In genomic region chr11:120387157-120387556, GRCm38 (mm10) we compare ENCODE assay signal across 15 mouse cellular contexts. TPM values are rescaled to one million over a fixed set of nuclear protein-coding genes. Genes with fewer than 3 reads are reported as not detected.
DNase-seq lines count a peak whose midpoint lies in the region; ATAC-seq lines count a peak whose summit lies in the region.
"Had no signal": no experiment of that assay in that cellular context is flagged by ENCODE, and none has a peak within 500 bp of the region (broad histone marks: within the 10 kb centered on the region; RNA-seq: fewer than 3 reads in every experiment).

No protein-coding gene starts in this region.

- H3K27ac ChIP-seq in heart, embryonic 13.5 days (replicated peaks) = peak overlapping the region; percentile 98
- H3K27ac ChIP-seq: hindbrain, embryonic 10.5 days had no signal

- intact Hi-C loops in heart, postnatal 36 days (cut with DNase I) = no loop called here

- peaks cover 63% of the 10 kb centered on the region for H3K4me1 ChIP-seq in heart, embryonic 13.5 days
- H3K4me1 ChIP-seq: hindbrain, embryonic 10.5 days had no signal

- 0 out of 2 replicates have a peak overlapping the region, but pooled peaks have one; percentile 3 for H3K4me2 ChIP-seq in heart, embryonic 13.5 days

- H3K27me3 ChIP-seq in heart, embryonic 13.5 days (replicated peaks) = no peaks in the 10 kb centered on the region
- H3K27me3 ChIP-seq: megakaryocyte, embryonic 14.5 days had no signal

- DNase-seq in heart, adult 11 months = peak; percentile 89
- DNase-seq in heart, postnatal 36 days = no peak
- peak; percentile 37 for DNase-seq in 416B (ENCODE audit: low read depth)
- DNase-seq in adipocyte (ENCODE audit: low spot score) = peak; percentile 57
- DNase-seq in embryo, embryonic 10.5 days (ENCODE audit: low spot score) = no peak
- DNase-seq in cerebellum, adult 9-10 months = no peak
- DNase-seq: cerebellum, adult 18-20 months; kidney, adult 2 months; lung, adult 18-20 months; thymus, adult 2 months had no signal

- H3K36me3 ChIP-seq in heart, embryonic 13.5 days = peaks cover 81% of the 10 kb centered on the region

- H3K9ac ChIP-seq in heart, embryonic 13.5 days = peak overlapping the region; percentile 61

- WGBS in heart, embryonic 13.5 days = 39% methylated on average over 2 of the region's 2 CpGs

- no peak for ATAC-seq in heart, embryonic 13.5 days (ENCODE audit: extremely low read depth, insufficient number of reproducible peaks, low FRiP score, low TSS enrichment)
- no peak for ATAC-seq in cerebellum, adult (ENCODE audit: insufficient number of reproducible peaks, low FRiP score, low TSS enrichment)

- H3K9me3 ChIP-seq in heart, embryonic 13.5 days = no peaks in the 10 kb centered on the region
- H3K9me3 ChIP-seq: hindbrain, embryonic 10.5 days; megakaryocyte, embryonic 14.5 days had no signal

- H3K4me3 ChIP-seq in heart, embryonic 13.5 days = no peak overlapping the region
- H3K4me3 ChIP-seq: hindbrain, embryonic 10.5 days; megakaryocyte, embryonic 14.5 days had no signal

RNA-seq across cellular contexts. Expression of gene Faap100, which starts 8.6 kb away (rescaled TPM):
- total RNA-seq in heart, postnatal 36 days (2021) = 10 to 100 TPM; 13.8 to 15.4 TPM
- 29.1 and 33.5 TPM in 2 replicates for polyA plus RNA-seq in heart, embryonic 13.5 days (2015; fragmentation: Nextera tagmentation; extraction: Ambion mirVana)

RNA-seq across cellular contexts. Expression of gene Fscn2, which starts 25.8 kb away (rescaled TPM):
- not detected for total RNA-seq in heart, postnatal 36 days (2021)
- 0.31 and 0.50 TPM in 2 replicates for polyA plus RNA-seq in heart, embryonic 13.5 days (2015; fragmentation: Nextera tagmentation; extraction: Ambion mirVana)
- polyA plus RNA-seq: spleen, adult 2 months had no signal

RNA-seq across cellular contexts. Expression of gene Actg1, which starts 38.8 kb away (rescaled TPM):
- total RNA-seq in heart, postnatal 36 days (2021) = 100 to 1,000 TPM; 218 to 338 TPM
- polyA plus RNA-seq in heart, embryonic 13.5 days (2015; fragmentation: Nextera tagmentation; extraction: Ambion mirVana) = 1,234 and 1,290 TPM in 2 replicates

RNA-seq across cellular contexts. Expression of gene Nploc4, which starts 50.4 kb away (rescaled TPM):
- 10 to 100 TPM; 60.4 to 62.2 TPM for total RNA-seq in heart, postnatal 36 days (2021)
- polyA plus RNA-seq in heart, embryonic 13.5 days (2015; fragmentation: Nextera tagmentation; extraction: Ambion mirVana) = 28.2 and 28.3 TPM in 2 replicates

RNA-seq across cellular contexts. Expression of gene Tspan10, which starts 55.3 kb away (rescaled TPM):
- total RNA-seq in heart, postnatal 36 days (2021) = 1 to 10 TPM in 1 of 2 experiments, under 1 TPM in 1; 0.35 to 1.2 TPM
- polyA plus RNA-seq in heart, embryonic 13.5 days (2015; fragmentation: Nextera tagmentation; extraction: Ambion mirVana) = not detected in 2 replicates

Comparison
In these comparisons a context has a peak if more than half of its experiments do, and no peak if none do; other contexts are left out.
1. DNase-seq: peak in heart, adult 11 months (single experiment), 416B (single experiment) and adipocyte (single experiment); none in heart, postnatal 36 days (0 of 2), embryo, embryonic 10.5 days (single experiment) and cerebellum, adult 9-10 months (single experiment).